Mouse (Mus musculus): ENCODE results near the gene Tmed5.

- no peak for TF ChIP-seq GATA1 (IDR thresholded peaks at IDR 0.05; ENCODE audit: borderline replicate concordance, low read length)
- no peak for TF ChIP-seq CTCF (IDR thresholded peaks at IDR 0.05; ENCODE audit: low read depth, low read length)
- TF ChIP-seq GATA2 (IDR thresholded peaks at IDR 0.05; ENCODE audit: borderline replicate concordance, low read depth, low read length) = no peak
- TF ChIP-seq TAL1 (conservative IDR thresholded peaks at IDR 0.05; ENCODE audit: low read depth, low read length) = no peak
- no peak for TF ChIP-seq POLR2AphosphoS5 (IDR thresholded peaks at IDR 0.05; ENCODE audit: insufficient replicate concordance, low read depth, low read length)
These were observed 50.0 kb downstream of the Tmed5 start for GRCm38 (mm10) chr5:108082380-108082779.
